Mouse (Mus musculus) forebrain, embryonic 14.5 days (tissue): Measurements from ENCODE around the gene Fuca1. TPM values are rescaled to one million over a fixed set of nuclear protein-coding genes. Genes with fewer than 3 reads are reported as not detected.
A peak's percentile ranks its signal among the peaks of the same experiment; 100 is the strongest.

ENCODE experiments used
- ATAC-seq: fragments of 200-750 bp; cut with Nextera tagmentation; 2 replicates; pipeline ENCODE4 v1.8.0; 2017; ENCODE audit warnings: mild to moderate bottlenecking, moderate library complexity
- DNase-seq: peaks from one replicate; pipeline ENCODE4 v3.0.0-alpha.2; 2015; ENCODE audit warnings: low spot score
- H3K27ac ChIP-seq: fragments of 300-500 bp; sonication (generic); 2 replicates; pipeline ENCODE4 v1.5.1; 2014; ENCODE audit warnings: low read depth, mild to moderate bottlenecking, control low read depth, low read length, moderate library complexity
- H3K27me3 ChIP-seq: fragments of 300-500 bp; sonication (generic); replicated peaks from 2 replicates; pipeline ENCODE4 v1.6.1; 2014; ENCODE audit warnings: low read length, control low read depth, mixed read lengths; ENCODE audit not compliant: control insufficient read depth, insufficient read depth
- H3K36me3 ChIP-seq: fragments of 300-500 bp; sonication (generic); 2 replicates; pipeline ENCODE4 v1.6.1; 2014; ENCODE audit warnings: low read length, control low read depth; ENCODE audit not compliant: control insufficient read depth, insufficient read depth
- H3K4me1 ChIP-seq: fragments of 300-500 bp; sonication (generic); 2 replicates; pipeline ENCODE4 v1.6.1; 2014; ENCODE audit warnings: antibody characterized with exemption, low read length, control low read depth; ENCODE audit not compliant: control insufficient read depth, insufficient read depth
- H3K4me2 ChIP-seq: fragments of 300-500 bp; sonication (generic); 2 replicates; pipeline ENCODE4 v1.6.1; 2014; ENCODE audit warnings: mild to moderate bottlenecking, control low read depth, low read length
- H3K4me3 ChIP-seq: fragments of 300-500 bp; sonication (generic); 2 replicates; pipeline ENCODE4 v1.5.1; 2014; ENCODE audit warnings: low read depth, low read length, control low read depth
- H3K9ac ChIP-seq: fragments of 300-500 bp; sonication (generic); 2 replicates; pipeline ENCODE4 v1.6.1; 2014; ENCODE audit warnings: mild to moderate bottlenecking, low read length, control low read depth, moderate library complexity
- H3K9me3 ChIP-seq: fragments of 300-500 bp; sonication (generic); replicated peaks from 2 replicates; pipeline ENCODE4 v1.6.1; 2016; ENCODE audit warnings: low read length, control low read depth, mixed read lengths; ENCODE audit not compliant: control insufficient read depth
- WGBS: fragments of 180-500 bp; shearing (Covaris S2); extraction: QIAGEN DNeasy Blood & Tissue Kit; methylation state at CpG from one replicate; pipeline ENCODE4 v1.1.7; 2014; 5-methylcytosine and 5-hydroxymethylcytosine counted together
- polyA plus RNA-seq: library from polyadenylated mRNA; unstranded; fragments of >200 nt; fragmentation: Nextera tagmentation; extraction: Ambion mirVana; gene quantifications from 2 replicates; pipeline ENCODE4 v1.2.1, GENCODE M21; 2014

The Fuca1 gene
- polyA plus RNA-seq, 1 experiment from 2014 or later: 60.7 TPM

- ATAC-seq: no peak
Measured at GRCm38 (mm10) chr4:135898380-135899049, 22.0 kb upstream of the Fuca1 start.

GRCm38 (mm10) chr4:135899050-135899448, 21.5 kb upstream of the Fuca1 start:
- Histone ChIP-seq H3K4me3 (no peak overlapping the region), H3K4me1 (no peaks in the 10 kb centered on the region), H3K27ac (no peak overlapping the region), H3K9ac (no peak overlapping the region), H3K27me3 (no peaks in the 10 kb centered on the region), H3K9me3 (no peaks in the 10 kb centered on the region), H3K4me2 (no peak overlapping the region), H3K36me3 (no peaks in the 10 kb centered on the region)
- DNase-seq (no peak), ATAC-seq (no peak)
- WGBS: 87% methylated on average over 7 of the region's 7 CpGs

More at GRCm38 (mm10) chr4:135898380-135899049, 22.0 kb upstream of the Fuca1 start:
- Histone ChIP-seq H3K27ac (no peak overlapping the region), H3K4me1 (no peaks in the 10 kb centered on the region), H3K9ac (no peak overlapping the region), H3K27me3 (no peaks in the 10 kb centered on the region), H3K9me3 (no peaks in the 10 kb centered on the region), H3K4me2 (no peak overlapping the region), H3K36me3 (no peaks in the 10 kb centered on the region), H3K4me3 (no peak overlapping the region)
- 82% methylated on average over 8 of the region's 9 CpGs for WGBS
- no peak for DNase-seq

- H3K4me3 ChIP-seq: no peak overlapping the region
- DNase-seq (no peak), ATAC-seq (no peak)
- H3K9me3 ChIP-seq: no peaks in the 10 kb centered on the region
- no peak overlapping the region for H3K4me2 ChIP-seq
- no peak overlapping the region for H3K27ac ChIP-seq
- no peaks in the 10 kb centered on the region for H3K36me3 ChIP-seq
- no peaks in the 10 kb centered on the region for H3K4me1 ChIP-seq
- WGBS: 79% methylated on average over 5 of the region's 5 CpGs
- no peaks in the 10 kb centered on the region for H3K27me3 ChIP-seq
- H3K9ac ChIP-seq: no peak overlapping the region
Measured at GRCm38 (mm10) chr4:135900008-135900407, 20.5 kb upstream of the Fuca1 start.

- no peaks in the 10 kb centered on the region for H3K4me1 ChIP-seq
- DNase-seq (no peak), ATAC-seq (no peak)
- no peak overlapping the region for H3K4me3 ChIP-seq
- H3K27me3 ChIP-seq: no peaks in the 10 kb centered on the region
- H3K27ac ChIP-seq: no peak overlapping the region
- no peaks in the 10 kb centered on the region for H3K36me3 ChIP-seq
- WGBS: 86% methylated on average over 4 of the region's 4 CpGs
- no peak overlapping the region for H3K9ac ChIP-seq
- H3K4me2 ChIP-seq: no peak overlapping the region
- no peaks in the 10 kb centered on the region for H3K9me3 ChIP-seq
Measured at GRCm38 (mm10) chr4:135902606-135903242, 17.8 kb upstream of the Fuca1 start.

GRCm38 (mm10) chr4:135904810-135905209, 15.7 kb upstream of the Fuca1 start:
- WGBS: 47% methylated on average over 1 of the region's 1 CpGs
- H3K27ac ChIP-seq: no peak overlapping the region
- H3K27me3 ChIP-seq: no peaks in the 10 kb centered on the region
- no peaks in the 10 kb centered on the region for H3K9me3 ChIP-seq
- no peak overlapping the region for H3K4me3 ChIP-seq
- H3K4me2 ChIP-seq: no peak overlapping the region
- no peaks in the 10 kb centered on the region for H3K36me3 ChIP-seq
- H3K4me1 ChIP-seq: no peaks in the 10 kb centered on the region
- DNase-seq (no peak), ATAC-seq (no peak)
- no peak overlapping the region for H3K9ac ChIP-seq

GRCm38 (mm10) chr4:135906633-135907032, 13.9 kb upstream of the Fuca1 start:
- H3K27ac ChIP-seq: no peak overlapping the region
- H3K4me3 ChIP-seq: no peak overlapping the region
- H3K4me2 ChIP-seq: no peak overlapping the region
- ATAC-seq: no peak
- no peaks in the 10 kb centered on the region for H3K4me1 ChIP-seq
- H3K36me3 ChIP-seq: no peaks in the 10 kb centered on the region
- no peak overlapping the region for H3K9ac ChIP-seq
- WGBS: 93% methylated on average over 3 of the region's 3 CpGs
- DNase-seq: no peak
- no peaks in the 10 kb centered on the region for H3K9me3 ChIP-seq
- no peaks in the 10 kb centered on the region for H3K27me3 ChIP-seq

- Histone ChIP-seq H3K9me3 (no peaks in the 10 kb centered on the region), H3K27me3 (no peaks in the 10 kb centered on the region), H3K4me1 (0 out of 2 replicates have a peak, but pooled peaks cover 3% of the 10 kb centered on the region), H3K4me2 (no peak overlapping the region), H3K36me3 (no peaks in the 10 kb centered on the region), H3K27ac (no peak overlapping the region), H3K4me3 (no peak overlapping the region), H3K9ac (no peak overlapping the region)
- 74% methylated on average over 13 of the region's 13 CpGs for WGBS
- ATAC-seq (no peak), DNase-seq (no peak)
Measured at GRCm38 (mm10) chr4:135909326-135910066, 11.0 kb upstream of the Fuca1 start.

GRCm38 (mm10) chr4:135911531-135911930, 9.0 kb upstream of the Fuca1 start:
- Histone ChIP-seq H3K36me3 (no peaks in the 10 kb centered on the region), H3K4me2 (no peak overlapping the region), H3K27me3 (no peaks in the 10 kb centered on the region), H3K4me1 (0 out of 2 replicates have a peak, but pooled peaks cover 3% of the 10 kb centered on the region), H3K9me3 (no peaks in the 10 kb centered on the region), H3K27ac (no peak overlapping the region), H3K9ac (no peak overlapping the region), H3K4me3 (no peak overlapping the region)
- DNase-seq (no peak), ATAC-seq (no peak)
- WGBS: 68% methylated on average over 7 of the region's 7 CpGs

GRCm38 (mm10) chr4:135912164-135912563, 8.4 kb upstream of the Fuca1 start:
- Histone ChIP-seq H3K27me3 (no peaks in the 10 kb centered on the region), H3K9ac (no peak overlapping the region), H3K36me3 (no peaks in the 10 kb centered on the region), H3K4me2 (no peak overlapping the region), H3K27ac (peak overlapping the region; percentile 39; the same call in 1 of the 2 replicates), H3K4me3 (no peak overlapping the region), H3K4me1 (0 out of 2 replicates have a peak, but pooled peaks cover 3% of the 10 kb centered on the region), H3K9me3 (no peaks in the 10 kb centered on the region)
- no peak for DNase-seq
- WGBS: 40% methylated on average over 3 of the region's 3 CpGs
- no peak for ATAC-seq
